ENCODE assay signal across 10 mouse cellular contexts in genomic region chr5:24599137-24599536, GRCm38 (mm10). TPM values are rescaled to one million over a fixed set of nuclear protein-coding genes. Genes with fewer than 3 reads are reported as not detected.
DNase-seq lines count a peak whose midpoint lies in the region; ATAC-seq lines count a peak whose summit lies in the region.
"Had no signal": no experiment of that assay in that cellular context is flagged by ENCODE, and none has a peak within 500 bp of the region (broad histone marks: within the 10 kb centered on the region; RNA-seq: fewer than 3 reads in every experiment).

No protein-coding gene starts in this region.

- H3K9ac ChIP-seq in heart, embryonic 15.5 days: peak overlapping the region; percentile 63; the same call in 1 of the 2 replicates
- H3K9ac ChIP-seq in embryonic facial prominence, embryonic 11.5 days (replicated peaks; ENCODE audit: low read length): no peak overlapping the region
- H3K9ac ChIP-seq in hindbrain, embryonic 14.5 days: peak overlapping the region; percentile 77
- peak overlapping the region; percentile 91 for H3K9ac ChIP-seq in midbrain, embryonic 16.5 days (ENCODE audit: low read depth, low read length)

- H3K36me3 ChIP-seq in heart, embryonic 15.5 days: peaks cover 20% of the 10 kb centered on the region
- H3K36me3 ChIP-seq in embryonic facial prominence, embryonic 11.5 days (replicated peaks; ENCODE audit: control insufficient read depth, insufficient read depth, low read depth, low read length): peaks cover 2% of the 10 kb centered on the region
- peaks cover 19% of the 10 kb centered on the region for H3K36me3 ChIP-seq in hindbrain, embryonic 14.5 days (replicated peaks; ENCODE audit: control insufficient read depth, insufficient read depth)
- peaks cover 6% of the 10 kb centered on the region for H3K36me3 ChIP-seq in midbrain, embryonic 16.5 days (ENCODE audit: control insufficient read depth, insufficient read depth, low read length)

- no peak for DNase-seq in heart, adult 9 months (ENCODE audit: low spot score in 2 of 2)
- no peak for DNase-seq in embryonic facial prominence, embryonic 11.5 days (ENCODE audit: low spot score)
- no peak for DNase-seq in hindbrain, embryonic 14.5 days (ENCODE audit: low spot score)
- no peak for DNase-seq in frontal cortex, postnatal 25 days (ENCODE audit: low spot score in 2 of 2)
- no peak for DNase-seq in adipocyte (ENCODE audit: low spot score)
- DNase-seq in gastrocnemius, postnatal 4 days (ENCODE audit: low spot score in 2 of 2): no peak

- H3K4me1 ChIP-seq in heart, embryonic 15.5 days (replicated peaks): peaks cover 65% of the 10 kb centered on the region
- H3K4me1 ChIP-seq in embryonic facial prominence, embryonic 11.5 days (ENCODE audit: control insufficient read depth, insufficient read depth, low read length): peaks cover 16% of the 10 kb centered on the region
- peaks cover 82% of the 10 kb centered on the region for H3K4me1 ChIP-seq in hindbrain, embryonic 14.5 days (replicated peaks; ENCODE audit: control insufficient read depth, insufficient read depth, low read length)
- H3K4me1 ChIP-seq in midbrain, embryonic 16.5 days (ENCODE audit: control insufficient read depth, insufficient read depth, low read length): peaks cover 73% of the 10 kb centered on the region

- H3K4me2 ChIP-seq in heart, embryonic 15.5 days: peak overlapping the region; percentile 93
- peak overlapping the region; percentile 98 for H3K4me2 ChIP-seq in embryonic facial prominence, embryonic 11.5 days (ENCODE audit: low read depth, low read length)
- H3K4me2 ChIP-seq in hindbrain, embryonic 14.5 days (replicated peaks): peak overlapping the region; percentile 87
- peak overlapping the region; percentile 90 for H3K4me2 ChIP-seq in midbrain, embryonic 16.5 days (ENCODE audit: low read length)

- no peak for ATAC-seq in heart, embryonic 15.5 days (replicated peaks; ENCODE audit: insufficient number of reproducible peaks, insufficient read depth, low FRiP score, low read depth)
- ATAC-seq in embryonic facial prominence, embryonic 11.5 days (replicated peaks; ENCODE audit: insufficient number of reproducible peaks, low FRiP score, low TSS enrichment, low read depth): no peak
- no peak for ATAC-seq in hindbrain, embryonic 14.5 days (ENCODE audit: low FRiP score)
- no peak for ATAC-seq in midbrain, embryonic 16.5 days

- H3K9me3 ChIP-seq in heart, embryonic 15.5 days (replicated peaks): no peaks in the 10 kb centered on the region
- H3K9me3 ChIP-seq in embryonic facial prominence, embryonic 11.5 days (replicated peaks; ENCODE audit: control insufficient read depth, low read length): no peaks in the 10 kb centered on the region
- no peaks in the 10 kb centered on the region for H3K9me3 ChIP-seq in hindbrain, embryonic 14.5 days (ENCODE audit: control insufficient read depth, low read length)
- H3K9me3 ChIP-seq in midbrain, embryonic 16.5 days (replicated peaks; ENCODE audit: control insufficient read depth, low read length, poor library complexity, severe bottlenecking): no peaks in the 10 kb centered on the region
- H3K9me3 ChIP-seq: G1E had no signal

- no peak overlapping the region for H3K27ac ChIP-seq in heart, embryonic 15.5 days
- H3K27ac ChIP-seq in embryonic facial prominence, embryonic 11.5 days (replicated peaks; ENCODE audit: low read depth, low read length): no peak overlapping the region
- peak overlapping the region; percentile 77; the same call in 1 of the 2 replicates for H3K27ac ChIP-seq in hindbrain, embryonic 14.5 days
- H3K27ac ChIP-seq in midbrain, embryonic 16.5 days (ENCODE audit: low read length): peak overlapping the region; percentile 88

- no peaks in the 10 kb centered on the region for H3K27me3 ChIP-seq in heart, embryonic 15.5 days
- H3K27me3 ChIP-seq in embryonic facial prominence, embryonic 11.5 days (ENCODE audit: control insufficient read depth, insufficient read depth, low read length): peaks cover 5% of the 10 kb centered on the region
- H3K27me3 ChIP-seq in hindbrain, embryonic 14.5 days (ENCODE audit: control insufficient read depth, insufficient read depth, low read length): no peaks in the 10 kb centered on the region
- H3K27me3 ChIP-seq in midbrain, embryonic 16.5 days (ENCODE audit: control insufficient read depth, insufficient read depth, low read depth, low read length): no peaks in the 10 kb centered on the region

- WGBS in heart, embryonic 15.5 days: 18% methylated on average over 8 of the region's 8 CpGs
- 10% methylated on average over 8 of the region's 8 CpGs for WGBS in embryonic facial prominence, embryonic 11.5 days
- WGBS in hindbrain, embryonic 14.5 days: 16% methylated on average over 8 of the region's 8 CpGs
- WGBS in midbrain, embryonic 16.5 days: 9% methylated on average over 8 of the region's 8 CpGs

- H3K4me3 ChIP-seq in heart, embryonic 15.5 days: peak overlapping the region; percentile 56
- H3K4me3 ChIP-seq in embryonic facial prominence, embryonic 11.5 days (ENCODE audit: low read depth, low read length): peak overlapping the region; percentile 47; the same call in 1 of the 2 replicates
- peak overlapping the region; percentile 47 for H3K4me3 ChIP-seq in hindbrain, embryonic 14.5 days (replicated peaks; ENCODE audit: low read length)
- peak overlapping the region; percentile 67 for H3K4me3 ChIP-seq in midbrain, embryonic 16.5 days (ENCODE audit: low read depth, low read length)

RNA-seq across cellular contexts. Expression of gene Chpf2, which starts 12.6 kb away (rescaled TPM):
- 13.1 and 18.5 TPM in 2 replicates for polyA plus RNA-seq in heart, embryonic 15.5 days (2015; fragmentation: Nextera tagmentation; extraction: Ambion mirVana)
- 6.4 and 7.1 TPM in 2 replicates for polyA plus RNA-seq in embryonic facial prominence, embryonic 11.5 days (2014; fragmentation: Nextera tagmentation; extraction: Ambion mirVana)
- polyA plus RNA-seq in hindbrain, embryonic 14.5 days (2014; fragmentation: Nextera tagmentation; extraction: Ambion mirVana): 14.0 and 14.4 TPM in 2 replicates
- 16.6 and 23.3 TPM in 2 replicates for polyA plus RNA-seq in midbrain, embryonic 16.5 days (2015; fragmentation: Nextera tagmentation; extraction: Ambion mirVana)
- total RNA-seq in gastrocnemius, postnatal 4 days (2021): 10 to 100 TPM; 34.4 to 36.7 TPM

RNA-seq across cellular contexts. Expression of gene Abcf2, which starts 21.9 kb away (rescaled TPM):
- 55.7 and 71.7 TPM in 2 replicates for polyA plus RNA-seq in heart, embryonic 15.5 days (2015; fragmentation: Nextera tagmentation; extraction: Ambion mirVana)
- polyA plus RNA-seq in embryonic facial prominence, embryonic 11.5 days (2014; fragmentation: Nextera tagmentation; extraction: Ambion mirVana): 148 and 159 TPM in 2 replicates
- polyA plus RNA-seq in hindbrain, embryonic 14.5 days (2014; fragmentation: Nextera tagmentation; extraction: Ambion mirVana): 72.3 and 87.2 TPM in 2 replicates
- polyA plus RNA-seq in midbrain, embryonic 16.5 days (2015; fragmentation: Nextera tagmentation; extraction: Ambion mirVana): 78.0 and 85.0 TPM in 2 replicates
- 10 to 100 TPM; 60.6 to 61.0 TPM for total RNA-seq in gastrocnemius, postnatal 4 days (2021)

RNA-seq across cellular contexts. Expression of gene Smarcd3, which starts 25.1 kb away (rescaled TPM):
- 50.9 and 57.2 TPM in 2 replicates for polyA plus RNA-seq in heart, embryonic 15.5 days (2015; fragmentation: Nextera tagmentation; extraction: Ambion mirVana)
- polyA plus RNA-seq in embryonic facial prominence, embryonic 11.5 days (2014; fragmentation: Nextera tagmentation; extraction: Ambion mirVana): 46.2 and 47.1 TPM in 2 replicates
- polyA plus RNA-seq in hindbrain, embryonic 14.5 days (2014; fragmentation: Nextera tagmentation; extraction: Ambion mirVana): 149 and 171 TPM in 2 replicates
- 173 and 192 TPM in 2 replicates for polyA plus RNA-seq in midbrain, embryonic 16.5 days (2015; fragmentation: Nextera tagmentation; extraction: Ambion mirVana)
- total RNA-seq in gastrocnemius, postnatal 4 days (2021): 100 to 1,000 TPM; 131 to 137 TPM
- polyA plus RNA-seq: G1E had no signal

RNA-seq across cellular contexts. Expression of gene 4931409K22Rik, which starts 42.5 kb away (rescaled TPM):
- polyA plus RNA-seq in heart, embryonic 15.5 days (2015; fragmentation: Nextera tagmentation; extraction: Ambion mirVana): 0.09 TPM in 1 of 2 replicates, not detected in the other
- polyA plus RNA-seq in embryonic facial prominence, embryonic 11.5 days (2014; fragmentation: Nextera tagmentation; extraction: Ambion mirVana): not detected in 2 replicates
- 0.10 and 0.19 TPM in 2 replicates for polyA plus RNA-seq in hindbrain, embryonic 14.5 days (2014; fragmentation: Nextera tagmentation; extraction: Ambion mirVana)
- polyA plus RNA-seq in midbrain, embryonic 16.5 days (2015; fragmentation: Nextera tagmentation; extraction: Ambion mirVana): 0.08 TPM in 1 of 2 replicates, not detected in the other
- total RNA-seq in gastrocnemius, postnatal 4 days (2021): not detected
- total RNA-seq: G1E had no signal
- polyA plus RNA-seq: G1E; small intestine, adult 2 months had no signal

RNA-seq across cellular contexts. Expression of gene Asb10, which starts 58.4 kb away (rescaled TPM):
- 7.0 and 7.4 TPM in 2 replicates for polyA plus RNA-seq in heart, embryonic 15.5 days (2015; fragmentation: Nextera tagmentation; extraction: Ambion mirVana)
- polyA plus RNA-seq in embryonic facial prominence, embryonic 11.5 days (2014; fragmentation: Nextera tagmentation; extraction: Ambion mirVana): 0.24 and 0.36 TPM in 2 replicates
- 0.22 and 0.23 TPM in 2 replicates for polyA plus RNA-seq in hindbrain, embryonic 14.5 days (2014; fragmentation: Nextera tagmentation; extraction: Ambion mirVana)
- polyA plus RNA-seq in midbrain, embryonic 16.5 days (2015; fragmentation: Nextera tagmentation; extraction: Ambion mirVana): 0.15 TPM in 1 of 2 replicates, not detected in the other
- total RNA-seq in gastrocnemius, postnatal 4 days (2021): 10 to 100 TPM; 32.8 to 34.8 TPM
- total RNA-seq: G1E had no signal
- polyA plus RNA-seq: G1E had no signal

Comparison
In these comparisons a context has a peak if more than half of its experiments do, and no peak if none do; other contexts are left out.
1. H3K27ac ChIP-seq: peak in hindbrain, embryonic 14.5 days (single experiment) and midbrain, embryonic 16.5 days (single experiment); none in heart, embryonic 15.5 days (single experiment) and embryonic facial prominence, embryonic 11.5 days (single experiment).
2. Peak in every context shown above with its lines, with median percentiles within 50 percentile points of each other: H3K4me2 ChIP-seq and H3K4me3 ChIP-seq.